Mouse (Mus musculus) neural tube, embryonic 14.5 days (tissue): ENCODE data around the gene Cdh23. TPM values are rescaled to one million over a fixed set of nuclear protein-coding genes. Genes with fewer than 3 reads are reported as not detected.

ENCODE experiments used
- ATAC-seq: fragments of 200-750 bp; cut with Nextera tagmentation; 2 replicates; pipeline ENCODE4 v1.8.0; 2017; ENCODE audit warnings: low read depth, mild to moderate bottlenecking, moderate TSS enrichment, moderate library complexity
- H3K27ac ChIP-seq: fragments of 300-500 bp; sonication (generic); 2 replicates; pipeline ENCODE4 v1.5.1; 2014; ENCODE audit warnings: low read depth, mild to moderate bottlenecking, control low read depth, low read length, moderate library complexity, mixed read lengths
- H3K27me3 ChIP-seq: fragments of 300-500 bp; sonication (generic); 2 replicates; pipeline ENCODE4 v1.6.1; 2014; ENCODE audit warnings: low read length; ENCODE audit not compliant: control insufficient read depth, insufficient read depth
- H3K36me3 ChIP-seq: fragments of 300-500 bp; sonication (generic); 2 replicates; pipeline ENCODE4 v1.6.1; 2014; ENCODE audit warnings: low read length, mixed read lengths; ENCODE audit not compliant: control insufficient read depth, insufficient read depth
- H3K4me1 ChIP-seq: fragments of 300-500 bp; sonication (generic); 2 replicates; pipeline ENCODE4 v1.6.1; 2014; ENCODE audit warnings: low read length; ENCODE audit not compliant: control insufficient read depth, insufficient read depth
- H3K4me2 ChIP-seq: fragments of 300-500 bp; sonication (generic); 2 replicates; pipeline ENCODE4 v1.6.1; 2014; ENCODE audit warnings: mild to moderate bottlenecking, low read depth, low read length, control low read depth
- H3K4me3 ChIP-seq: fragments of 300-500 bp; sonication (generic); 2 replicates; pipeline ENCODE4 v1.5.1; 2014; ENCODE audit warnings: low read depth, low read length, control low read depth, mixed read lengths
- H3K9ac ChIP-seq: fragments of 300-500 bp; sonication (generic); replicated peaks from 2 replicates; pipeline ENCODE4 v1.6.1; 2014; ENCODE audit warnings: low read depth, mild to moderate bottlenecking, control low read depth, low read length, mixed read lengths
- H3K9me3 ChIP-seq: fragments of 300-500 bp; sonication (generic); 2 replicates; pipeline ENCODE4 v1.6.1; 2016; ENCODE audit warnings: low read length; ENCODE audit not compliant: control insufficient read depth
- WGBS: fragments of 180-500 bp; shearing (Covaris S2); extraction: QIAGEN DNeasy Blood & Tissue Kit; methylation state at CpG from one replicate; pipeline ENCODE4 v1.1.7; 2014; 5-methylcytosine and 5-hydroxymethylcytosine counted together
- polyA plus RNA-seq: library from polyadenylated mRNA; unstranded; fragments of >200 nt; fragmentation: Nextera tagmentation; extraction: Ambion mirVana; gene quantifications from 2 replicates; pipeline ENCODE4 v1.2.1, GENCODE M21; 2014

The Cdh23 gene
- polyA plus RNA-seq, 1 experiment from 2014 or later = 15.4 TPM

GRCm38 (mm10) chr10:60363426-60363825 is 332.9 kb downstream of the Cdh23 start:
- WGBS = 58% methylated on average over 6 of the region's 6 CpGs
- H3K4me1 ChIP-seq = no peaks in the 10 kb centered on the region
- no peak overlapping the region for H3K9ac ChIP-seq
- H3K27ac ChIP-seq = no peak overlapping the region
- no peak overlapping the region for H3K4me3 ChIP-seq
- H3K36me3 ChIP-seq = no peaks in the 10 kb centered on the region
- no peaks in the 10 kb centered on the region for H3K27me3 ChIP-seq
- ATAC-seq = no peak
- no peaks in the 10 kb centered on the region for H3K9me3 ChIP-seq
- no peak overlapping the region for H3K4me2 ChIP-seq

GRCm38 (mm10) chr10:60362310-60362628 is 334.0 kb downstream of the Cdh23 start:
- Histone ChIP-seq H3K4me3 (no peak overlapping the region), H3K4me1 (no peaks in the 10 kb centered on the region), H3K27ac (no peak overlapping the region), H3K9me3 (no peaks in the 10 kb centered on the region), H3K36me3 (no peaks in the 10 kb centered on the region), H3K4me2 (no peak overlapping the region), H3K27me3 (no peaks in the 10 kb centered on the region), H3K9ac (no peak overlapping the region)
- WGBS = 26% methylated on average over 2 of the region's 2 CpGs
- ATAC-seq = no peak; the same call in 1 of the 2 replicates

- Histone ChIP-seq H3K27ac (peak overlapping the region; percentile 30; the same call in 1 of the 2 replicates), H3K4me1 (no peaks in the 10 kb centered on the region), H3K9me3 (no peaks in the 10 kb centered on the region), H3K4me2 (no peak overlapping the region), H3K9ac (no peak overlapping the region), H3K27me3 (no peaks in the 10 kb centered on the region), H3K36me3 (no peaks in the 10 kb centered on the region), H3K4me3 (no peak overlapping the region)
- ATAC-seq = no peak
- WGBS = 27% methylated on average over 12 of the region's 12 CpGs
These were observed 334.5 kb downstream of the Cdh23 start for GRCm38 (mm10) chr10:60361615-60362309.

GRCm38 (mm10) chr10:60358776-60359175 is 337.5 kb downstream of the Cdh23 start:
- Histone ChIP-seq H3K27me3 (no peaks in the 10 kb centered on the region), H3K4me2 (no peak overlapping the region), H3K4me1 (no peaks in the 10 kb centered on the region), H3K9me3 (no peaks in the 10 kb centered on the region), H3K9ac (no peak overlapping the region), H3K4me3 (no peak overlapping the region), H3K27ac (no peak overlapping the region), H3K36me3 (no peaks in the 10 kb centered on the region)
- no peak for ATAC-seq
- WGBS = 43% methylated on average over 4 of the region's 4 CpGs

- Histone ChIP-seq H3K36me3 (no peaks in the 10 kb centered on the region), H3K4me3 (no peak overlapping the region), H3K4me1 (no peaks in the 10 kb centered on the region), H3K4me2 (no peak overlapping the region), H3K27ac (no peak overlapping the region), H3K27me3 (no peaks in the 10 kb centered on the region), H3K9ac (no peak overlapping the region), H3K9me3 (no peaks in the 10 kb centered on the region)
- 97% methylated on average over 14 of the region's 14 CpGs for WGBS
- no peak for ATAC-seq
These were observed 338.4 kb downstream of the Cdh23 start for GRCm38 (mm10) chr10:60357901-60358300.

- WGBS = 88% methylated on average over 4 of the region's 4 CpGs
- Histone ChIP-seq H3K36me3 (no peaks in the 10 kb centered on the region), H3K9me3 (no peaks in the 10 kb centered on the region), H3K9ac (no peak overlapping the region), H3K4me1 (no peaks in the 10 kb centered on the region), H3K4me3 (no peak overlapping the region), H3K27ac (no peak overlapping the region), H3K4me2 (no peak overlapping the region), H3K27me3 (no peaks in the 10 kb centered on the region)
- no peak for ATAC-seq
These were observed 338.8 kb downstream of the Cdh23 start for GRCm38 (mm10) chr10:60357441-60357840.

- Histone ChIP-seq H3K27ac (no peak overlapping the region), H3K4me2 (no peak overlapping the region), H3K4me3 (no peak overlapping the region), H3K4me1 (0 out of 2 replicates have a peak, but pooled peaks cover 8% of the 10 kb centered on the region), H3K9ac (no peak overlapping the region), H3K27me3 (no peaks in the 10 kb centered on the region), H3K36me3 (no peaks in the 10 kb centered on the region), H3K9me3 (no peaks in the 10 kb centered on the region)
- WGBS = 78% methylated on average over 11 of the region's 11 CpGs
- no peak for ATAC-seq
These were observed 341.2 kb downstream of the Cdh23 start for GRCm38 (mm10) chr10:60354881-60355677.

- Histone ChIP-seq H3K4me1 (0 out of 2 replicates have a peak, but pooled peaks cover 8% of the 10 kb centered on the region), H3K4me3 (no peak overlapping the region), H3K4me2 (no peak overlapping the region), H3K27ac (no peak overlapping the region), H3K36me3 (no peaks in the 10 kb centered on the region), H3K9ac (no peak overlapping the region), H3K27me3 (no peaks in the 10 kb centered on the region), H3K9me3 (no peaks in the 10 kb centered on the region)
- no peak for ATAC-seq
- 92% methylated on average over 4 of the region's 4 CpGs for WGBS
These were observed 342.3 kb downstream of the Cdh23 start for GRCm38 (mm10) chr10:60354003-60354325.

- WGBS = 44% methylated on average over 5 of the region's 5 CpGs
- Histone ChIP-seq H3K27me3 (no peaks in the 10 kb centered on the region), H3K27ac (no peak overlapping the region), H3K4me3 (no peak overlapping the region), H3K9me3 (no peaks in the 10 kb centered on the region), H3K36me3 (no peaks in the 10 kb centered on the region), H3K4me2 (no peak overlapping the region), H3K9ac (no peak overlapping the region), H3K4me1 (0 out of 2 replicates have a peak, but pooled peaks cover 8% of the 10 kb centered on the region)
- no peak for ATAC-seq
These were observed 342.9 kb downstream of the Cdh23 start for GRCm38 (mm10) chr10:60353241-60354002.
